Mouse (Mus musculus) limb, embryonic 10.5 days (tissue): ENCODE measurements at regions not wholly inside any gene's neighbourhood (a gene's known extent, or its start where the extent isn't known, plus 50 kb on each side); places are given as distances from the start of the nearest gene placed in this dataset.
"Not testable (repeated sequence)": the region's sequence is repeated elsewhere in the genome, so short reads cannot be mapped to it uniquely, and the experiment has no call there.

Source experiments
- DNase-seq: peaks from one replicate; pipeline ENCODE4 v3.0.0-alpha.2; 2017; ENCODE audit warnings: low spot score
- H3K27ac ChIP-seq: fragments of 300-500 bp; sonication (generic); 2 replicates; pipeline ENCODE4 v1.5.1; 2016; ENCODE audit warnings: mild to moderate bottlenecking
- H3K27me3 ChIP-seq: fragments of 300-500 bp; sonication (generic); 2 replicates; pipeline ENCODE4 v1.6.1; 2016; ENCODE audit warnings: low read depth, mild to moderate bottlenecking; ENCODE audit not compliant: poor library complexity, severe bottlenecking
- H3K36me3 ChIP-seq: fragments of 300-500 bp; sonication (generic); 2 replicates; pipeline ENCODE4 v1.6.1; 2016; ENCODE audit warnings: mild to moderate bottlenecking, moderate library complexity
- H3K4me1 ChIP-seq: fragments of 300-500 bp; sonication (generic); 2 replicates; pipeline ENCODE4 v1.6.1; 2016
- H3K4me3 ChIP-seq: fragments of 300-500 bp; sonication (generic); 2 replicates; pipeline ENCODE4 v1.5.1; 2016; ENCODE audit warnings: mild to moderate bottlenecking, moderate library complexity
- H3K9me3 ChIP-seq: fragments of 300-500 bp; sonication (generic); replicated peaks from 2 replicates; pipeline ENCODE4 v1.6.1; 2016; ENCODE audit warnings: mild to moderate bottlenecking
- WGBS: fragments of 180-500 bp; shearing (Covaris S2); methylation state at CpG from one replicate; pipeline ENCODE4 v1.1.7; 2016; 5-methylcytosine and 5-hydroxymethylcytosine counted together

- H3K4me3 ChIP-seq = no peak overlapping the region
- peaks cover 10% of the 10 kb centered on the region; the same call in 1 of the 2 replicates for H3K27me3 ChIP-seq
- H3K4me1 ChIP-seq = peaks cover 20% of the 10 kb centered on the region
- H3K36me3 ChIP-seq = no peaks in the 10 kb centered on the region
- WGBS = 62% methylated on average over 20 of the region's 20 CpGs
- peak; percentile 56 for DNase-seq
- peak overlapping the region; percentile 46 for H3K27ac ChIP-seq
- no peaks in the 10 kb centered on the region for H3K9me3 ChIP-seq
Observed at GRCm38 (mm10) chr2:168424277-168425099, 143.0 kb upstream of the Kcng1 start.

GRCm38 (mm10) chr2:168423551-168423950, 142.0 kb upstream of the Kcng1 start:
- WGBS = 59% methylated on average over 6 of the region's 6 CpGs
- no peak overlapping the region for H3K4me3 ChIP-seq
- no peaks in the 10 kb centered on the region for H3K9me3 ChIP-seq
- H3K27ac ChIP-seq = no peak overlapping the region
- peaks cover 20% of the 10 kb centered on the region for H3K4me1 ChIP-seq
- peaks cover 10% of the 10 kb centered on the region; the same call in 1 of the 2 replicates for H3K27me3 ChIP-seq
- DNase-seq = peak; percentile 45
- no peaks in the 10 kb centered on the region for H3K36me3 ChIP-seq

GRCm38 (mm10) chr2:168415140-168415539, 133.6 kb upstream of the Kcng1 start:
- no peaks in the 10 kb centered on the region for H3K36me3 ChIP-seq
- H3K9me3 ChIP-seq = no peaks in the 10 kb centered on the region
- no peaks in the 10 kb centered on the region for H3K27me3 ChIP-seq
- no peak overlapping the region for H3K27ac ChIP-seq
- 23% methylated on average over 17 of the region's 17 CpGs for WGBS
- peaks cover 3% of the 10 kb centered on the region; the same call in 1 of the 2 replicates for H3K4me1 ChIP-seq
- DNase-seq = peak; percentile 53
- no peak overlapping the region for H3K4me3 ChIP-seq

GRCm38 (mm10) chr2:168414110-168414872, 132.8 kb upstream of the Kcng1 start:
- DNase-seq = no peak
- Histone ChIP-seq H3K27ac (no peak overlapping the region), H3K4me1 (peaks cover 3% of the 10 kb centered on the region; the same call in 1 of the 2 replicates), H3K9me3 (no peaks in the 10 kb centered on the region), H3K27me3 (no peaks in the 10 kb centered on the region), H3K36me3 (no peaks in the 10 kb centered on the region), H3K4me3 (no peak overlapping the region)
- 86% methylated on average over 18 of the region's 18 CpGs for WGBS

- Histone ChIP-seq H3K9me3 (no peaks in the 10 kb centered on the region), H3K27me3 (no peaks in the 10 kb centered on the region), H3K4me1 (peaks cover 3% of the 10 kb centered on the region; the same call in 1 of the 2 replicates), H3K4me3 (no peak overlapping the region), H3K36me3 (no peaks in the 10 kb centered on the region), H3K27ac (no peak overlapping the region)
- 52% methylated on average over 6 of the region's 6 CpGs for WGBS
- peak; percentile 45 for DNase-seq
Observed at GRCm38 (mm10) chr2:168412853-168413252, 131.3 kb upstream of the Kcng1 start.

- Histone ChIP-seq H3K36me3 (no peaks in the 10 kb centered on the region), H3K9me3 (no peaks in the 10 kb centered on the region), H3K4me3 (no peak overlapping the region), H3K27me3 (no peaks in the 10 kb centered on the region), H3K4me1 (no peaks in the 10 kb centered on the region), H3K27ac (no peak overlapping the region)
- 70% methylated on average over 16 of the region's 16 CpGs for WGBS
- DNase-seq = no peak
Observed at GRCm38 (mm10) chr2:168402782-168403513, 121.4 kb upstream of the Kcng1 start.

- H3K36me3 ChIP-seq = no peaks in the 10 kb centered on the region
- H3K4me3 ChIP-seq = no peak overlapping the region
- H3K4me1 ChIP-seq = no peaks in the 10 kb centered on the region
- H3K9me3 ChIP-seq = no peaks in the 10 kb centered on the region
- no peak for DNase-seq
- 86% methylated on average over 14 of the region's 14 CpGs for WGBS
- H3K27ac ChIP-seq = no peak overlapping the region
- H3K27me3 ChIP-seq = no peaks in the 10 kb centered on the region
Observed at GRCm38 (mm10) chr2:168399088-168399709, 117.7 kb upstream of the Kcng1 start.

- Histone ChIP-seq H3K36me3 (no peaks in the 10 kb centered on the region), H3K4me1 (no peaks in the 10 kb centered on the region), H3K27ac (no peak overlapping the region), H3K27me3 (no peaks in the 10 kb centered on the region), H3K4me3 (no peak overlapping the region), H3K9me3 (no peaks in the 10 kb centered on the region)
- WGBS = 70% methylated on average over 3 of the region's 3 CpGs
- no peak for DNase-seq
Observed at GRCm38 (mm10) chr2:168396316-168396715, 114.8 kb upstream of the Kcng1 start.

- H3K4me1 ChIP-seq = no peaks in the 10 kb centered on the region
- no peak for DNase-seq
- no peak overlapping the region for H3K4me3 ChIP-seq
- 96% methylated on average over 18 of the region's 18 CpGs for WGBS
- no peak overlapping the region for H3K27ac ChIP-seq
- no peaks in the 10 kb centered on the region for H3K27me3 ChIP-seq
- no peaks in the 10 kb centered on the region for H3K36me3 ChIP-seq
- H3K9me3 ChIP-seq = no peaks in the 10 kb centered on the region
Observed at GRCm38 (mm10) chr2:168393341-168393740, 111.8 kb upstream of the Kcng1 start.

GRCm38 (mm10) chr2:168392171-168392570, 110.6 kb upstream of the Kcng1 start:
- not testable (repeated sequence) for DNase-seq, H3K4me1 ChIP-seq, H3K36me3 ChIP-seq, H3K27ac ChIP-seq, H3K27me3 ChIP-seq, H3K4me3 ChIP-seq, H3K9me3 ChIP-seq
- WGBS = 90% methylated on average over 3 of the region's 3 CpGs

GRCm38 (mm10) chr2:168380606-168381005, 99.1 kb upstream of the Kcng1 start:
- Histone ChIP-seq H3K4me3 (no peak overlapping the region), H3K4me1 (no peaks in the 10 kb centered on the region), H3K27me3 (no peaks in the 10 kb centered on the region), H3K9me3 (no peaks in the 10 kb centered on the region), H3K36me3 (no peaks in the 10 kb centered on the region), H3K27ac (no peak overlapping the region)
- 73% methylated on average over 5 of the region's 5 CpGs for WGBS
- DNase-seq = no peak

GRCm38 (mm10) chr2:168372356-168372755, 90.8 kb upstream of the Kcng1 start:
- peaks cover 13% of the 10 kb centered on the region; the same call in 1 of the 2 replicates for H3K9me3 ChIP-seq
- 94% methylated on average over 5 of the region's 5 CpGs for WGBS

More at GRCm38 (mm10) chr2:168372356-168372755, 90.8 kb upstream of the Kcng1 start:
- H3K4me3 ChIP-seq = no peak overlapping the region
- no peaks in the 10 kb centered on the region for H3K27me3 ChIP-seq
- no peak for DNase-seq
- no peak overlapping the region for H3K27ac ChIP-seq
- no peaks in the 10 kb centered on the region for H3K36me3 ChIP-seq
- peaks cover 22% of the 10 kb centered on the region for H3K4me1 ChIP-seq
